Mouse (Mus musculus) kidney, adult 18-20 months (tissue): ENCODE results near the gene Map3k12.

Experiments
- DNase-seq: peaks from one replicate; pipeline ENCODE4 v3.0.0; 2021

Map3k12 gene

DNA sequence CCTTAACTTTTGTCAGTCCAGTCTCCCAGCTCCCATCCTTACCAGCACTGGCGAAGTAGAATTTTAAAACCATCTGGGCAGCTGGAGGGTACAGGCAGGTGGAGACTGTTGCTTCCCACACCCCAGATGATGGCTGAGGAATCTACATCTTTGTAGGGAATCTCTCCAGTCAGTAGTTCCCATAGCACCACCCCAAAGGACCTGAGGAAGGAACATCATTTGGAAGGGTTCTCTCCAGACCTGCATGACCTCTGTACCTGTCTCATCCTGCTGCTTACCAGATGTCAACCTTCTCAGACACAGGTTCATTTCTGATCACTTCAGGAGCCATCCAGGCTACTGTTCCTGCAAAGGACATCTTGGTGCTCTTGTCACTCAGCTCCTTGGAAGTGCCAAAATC is 13.4 kb downstream of the Map3k12 start, which contains the start of gene Gm10337:
TSS of gene Gm10337 (plus strand) at position 276 of the 400 bp plus-strand sequence.
- no peak for DNase-seq

GRCm38 (mm10) chr15:102502254-102502840 is 14.5 kb downstream of the Map3k12 start:
- DNase-seq: no peak

- DNase-seq: no peak
These were observed 15.6 kb downstream of the Map3k12 start for GRCm38 (mm10) chr15:102501084-102501814.

- DNase-seq: no peak
These were observed 16.4 kb downstream of the Map3k12 start for GRCm38 (mm10) chr15:102500479-102500878.

- no peak for DNase-seq
These were observed 17.0 kb downstream of the Map3k12 start for GRCm38 (mm10) chr15:102499851-102500250.

GRCm38 (mm10) chr15:102499370-102499769 is 17.5 kb downstream of the Map3k12 start:
- no peak for DNase-seq

DNA sequence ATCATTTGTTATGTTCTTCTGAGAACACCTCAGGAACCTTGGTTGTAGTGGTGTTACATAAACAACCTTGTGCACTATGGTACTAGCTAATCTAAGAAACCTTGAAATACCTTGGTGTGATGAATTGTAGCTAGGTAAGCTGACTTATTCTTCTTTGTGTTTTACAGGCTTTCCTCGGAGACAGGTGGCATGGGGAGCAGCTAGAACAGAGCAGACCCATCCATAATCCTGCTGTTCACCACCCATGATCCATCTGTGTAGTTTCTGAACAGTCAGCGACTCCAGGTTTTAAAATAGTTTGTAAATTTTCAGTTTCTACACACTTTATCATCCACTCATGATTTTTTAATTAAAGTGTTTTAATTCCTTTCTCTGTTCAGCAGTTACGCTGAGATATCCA is 18.5 kb downstream of the Map3k12 start:
- DNase-seq: no peak

GRCm38 (mm10) chr15:102487664-102488063 is 29.2 kb downstream of the Map3k12 start:
- DNase-seq: no peak

DNA sequence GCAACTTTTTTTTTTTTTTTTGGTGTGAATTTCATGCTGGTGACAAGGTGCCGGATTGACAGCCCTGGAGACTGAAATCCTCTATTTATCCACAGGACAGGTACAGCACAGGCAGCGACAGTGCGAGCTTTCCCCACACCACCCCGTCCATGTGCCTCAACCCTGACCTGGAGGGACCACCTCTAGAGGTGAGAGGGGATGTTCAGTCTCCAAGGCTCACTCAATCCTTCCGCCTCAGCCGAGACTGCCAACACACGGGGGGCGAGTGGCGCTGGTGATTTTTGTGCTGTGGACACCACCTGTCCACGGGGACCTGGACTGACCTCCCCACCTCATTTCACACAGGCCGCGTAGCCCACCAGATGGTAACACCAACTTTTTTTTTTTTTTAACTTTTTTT is 31.0 kb downstream of the Map3k12 start:
- DNase-seq: no peak

- DNase-seq: no peak
These were observed 33.7 kb downstream of the Map3k12 start for GRCm38 (mm10) chr15:102483136-102483535.

DNA sequence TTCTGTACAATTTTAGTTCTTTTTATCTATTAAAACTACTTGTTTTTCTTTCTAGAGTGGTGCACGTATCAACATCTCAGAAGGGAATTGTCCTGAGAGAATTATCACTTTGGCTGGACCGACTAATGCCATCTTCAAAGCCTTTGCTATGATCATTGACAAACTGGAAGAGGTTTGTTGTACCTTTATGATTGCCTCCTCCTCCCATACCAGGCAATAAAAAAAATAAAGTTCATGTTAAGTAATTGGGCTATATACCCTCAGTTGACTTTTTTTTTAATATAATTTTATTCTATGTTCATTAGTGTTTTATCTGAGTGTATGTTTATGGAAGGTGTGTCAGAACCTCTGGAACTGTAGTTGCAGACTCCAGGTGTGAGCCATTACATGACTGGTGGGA is 42.3 kb downstream of the Map3k12 start:
- no peak for DNase-seq

GRCm38 (mm10) chr15:102473246-102473645 is 43.6 kb downstream of the Map3k12 start:
- DNase-seq: no peak

DNA sequence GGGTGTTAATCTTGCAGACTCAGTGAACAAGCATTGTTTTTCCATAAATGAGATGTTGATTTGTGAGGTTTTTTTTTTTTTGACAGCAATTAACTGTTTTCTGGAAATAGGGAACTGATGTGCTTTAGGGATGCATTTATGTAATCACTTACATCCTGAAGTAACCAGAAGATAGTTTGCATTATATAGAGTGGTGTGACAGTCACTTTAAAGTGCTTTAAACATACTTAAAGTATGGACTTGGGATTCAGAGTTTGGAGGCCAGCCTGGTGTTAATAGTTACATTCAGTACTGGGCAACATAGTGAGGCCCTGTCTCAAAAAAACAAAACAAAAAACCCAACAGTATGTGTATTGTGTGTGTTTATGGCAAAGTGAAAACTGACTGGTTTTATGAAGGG is 45.1 kb downstream of the Map3k12 start:
- DNase-seq: no peak

DNA sequence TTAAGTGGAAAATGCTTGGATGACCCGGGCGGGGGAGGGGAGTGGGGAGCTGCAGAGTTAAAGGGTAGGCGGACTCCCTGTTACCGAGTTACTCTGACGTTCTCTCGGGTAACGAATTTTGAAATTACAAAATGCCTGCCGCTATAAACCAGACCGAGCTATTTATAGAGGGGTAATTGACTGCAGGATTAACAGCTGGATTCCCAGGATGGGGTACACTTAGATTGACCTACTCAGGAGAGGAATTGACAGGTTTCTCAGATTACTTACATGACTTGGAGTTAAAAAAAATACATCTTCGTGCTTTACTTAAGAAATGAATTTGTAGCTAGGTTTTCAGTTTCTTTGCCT is 45.6 kb downstream of the Map3k12 start:
- DNase-seq: no peak

GRCm38 (mm10) chr15:102470605-102471294 is 46.1 kb downstream of the Map3k12 start:
- DNase-seq: peak; percentile 89

DNA sequence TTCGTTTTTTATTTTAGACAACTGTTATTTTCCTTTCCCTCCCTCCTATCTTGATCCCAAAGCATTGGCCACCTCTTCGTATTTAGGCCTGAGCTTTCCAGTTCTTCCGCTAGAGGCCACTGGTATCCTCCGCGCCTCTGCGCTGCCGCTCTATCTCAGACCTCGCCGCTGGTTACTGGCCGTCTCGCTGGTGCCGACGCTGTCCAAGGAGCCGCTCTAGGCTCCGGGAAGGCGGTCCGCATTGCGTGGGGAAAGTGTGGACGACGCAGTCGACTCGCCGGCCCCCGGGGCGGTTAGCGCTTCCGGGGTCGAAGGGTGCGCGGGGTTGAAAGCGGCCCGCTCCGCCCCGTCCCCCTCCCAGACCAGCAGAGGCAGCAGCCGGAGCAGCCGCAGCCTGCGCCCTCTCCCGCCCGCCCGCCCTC is 46.7 kb downstream of the Map3k12 start, which contains the start of gene Pcbp2:
TSS of gene Pcbp2 (plus strand) at position 357 of the 422 bp plus-strand sequence.
- DNase-seq: peak; percentile 91

GRCm38 (mm10) chr15:102468675-102469370 is 48.0 kb downstream of the Map3k12 start:
- DNase-seq: no peak

DNA sequence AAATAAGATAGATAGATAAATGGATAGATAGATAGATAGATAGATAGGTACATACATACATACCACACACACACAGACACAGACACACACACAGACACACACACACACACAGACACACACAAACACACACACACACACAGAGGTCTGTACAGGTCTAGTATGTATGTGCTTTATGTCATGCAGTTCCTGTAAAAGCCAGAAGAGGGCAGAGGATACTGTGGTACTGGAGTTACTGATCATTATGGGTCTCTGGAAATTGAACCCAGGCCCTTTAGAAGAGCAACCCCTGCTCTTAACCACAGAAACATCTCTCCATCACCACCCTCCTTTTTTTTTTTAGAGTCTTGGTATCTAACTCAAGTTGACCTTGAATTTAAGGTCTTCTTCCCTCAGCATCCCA is 53.2 kb downstream of the Map3k12 start:
- no peak for DNase-seq

DNA sequence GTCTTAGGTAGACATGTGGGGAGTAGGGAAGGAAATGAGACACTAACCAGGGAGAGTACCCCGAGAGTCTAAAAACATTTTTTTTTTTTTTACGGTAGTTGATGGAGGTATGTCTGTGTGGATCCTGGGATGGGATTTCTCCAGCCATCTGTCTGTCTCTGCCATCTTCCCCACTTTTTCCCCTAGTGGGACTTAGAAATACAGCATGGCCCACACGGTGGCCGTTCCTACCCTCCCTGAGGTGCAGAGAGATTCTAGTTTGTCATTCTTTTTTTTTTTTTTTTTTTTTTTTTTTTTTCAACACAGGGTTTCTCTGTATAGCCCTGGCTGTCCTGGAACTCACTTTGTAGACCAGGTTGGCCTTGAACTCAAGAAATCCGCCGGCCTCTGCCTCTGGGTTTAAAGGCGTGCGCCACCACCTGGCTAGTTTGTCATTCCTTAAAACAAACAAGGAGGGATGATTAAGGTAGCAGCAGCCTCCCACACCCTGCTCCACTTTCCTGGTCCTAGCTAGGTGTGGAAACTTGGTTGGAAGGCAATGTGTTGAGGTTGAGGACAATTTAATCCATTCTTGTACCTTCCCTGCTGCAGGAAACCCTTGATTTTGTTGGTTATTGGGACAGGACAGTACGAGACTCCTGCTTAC is 55.3 kb downstream of the Map3k12 start:
- no peak for DNase-seq

DNA sequence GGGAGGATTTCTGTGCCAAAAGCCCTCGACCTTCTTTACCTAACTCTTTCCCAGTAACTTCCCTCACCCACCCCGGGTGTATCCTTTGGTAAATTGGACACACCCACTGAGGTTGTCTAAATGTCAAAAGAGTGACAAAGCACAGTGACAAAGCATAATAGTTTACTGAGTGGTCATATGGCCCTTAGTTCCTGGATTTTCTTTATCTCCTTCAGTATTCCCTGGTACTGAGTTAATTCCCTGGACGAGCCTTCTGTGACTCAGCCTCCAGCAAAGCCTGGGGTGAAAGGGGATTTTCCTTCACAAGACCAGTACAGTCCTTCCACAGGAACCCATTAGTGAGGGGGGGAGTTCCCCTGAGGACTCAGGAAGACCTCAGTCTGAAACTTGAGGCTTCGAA is 55.9 kb downstream of the Map3k12 start:
- no peak for DNase-seq

DNA sequence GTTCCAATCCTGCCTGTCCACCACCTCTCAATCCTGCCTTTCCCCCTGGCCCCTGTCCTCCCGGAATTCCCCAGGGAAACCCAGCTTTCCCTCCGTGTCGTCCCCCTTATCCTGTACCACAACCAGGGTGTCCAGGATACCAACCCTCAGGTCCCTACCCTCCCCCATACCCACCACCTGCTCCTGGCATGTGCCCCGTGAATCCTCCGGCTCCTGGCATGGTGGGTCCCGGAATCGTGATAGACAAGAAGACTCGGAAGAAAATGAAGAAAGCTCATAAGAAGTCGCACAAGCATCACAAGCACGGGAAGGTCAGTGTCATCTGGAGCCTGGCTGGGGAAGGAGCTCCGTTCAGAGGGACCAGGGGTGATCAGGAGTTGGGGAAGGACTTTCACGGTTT is 56.5 kb downstream of the Map3k12 start:
- no peak for DNase-seq

DNA sequence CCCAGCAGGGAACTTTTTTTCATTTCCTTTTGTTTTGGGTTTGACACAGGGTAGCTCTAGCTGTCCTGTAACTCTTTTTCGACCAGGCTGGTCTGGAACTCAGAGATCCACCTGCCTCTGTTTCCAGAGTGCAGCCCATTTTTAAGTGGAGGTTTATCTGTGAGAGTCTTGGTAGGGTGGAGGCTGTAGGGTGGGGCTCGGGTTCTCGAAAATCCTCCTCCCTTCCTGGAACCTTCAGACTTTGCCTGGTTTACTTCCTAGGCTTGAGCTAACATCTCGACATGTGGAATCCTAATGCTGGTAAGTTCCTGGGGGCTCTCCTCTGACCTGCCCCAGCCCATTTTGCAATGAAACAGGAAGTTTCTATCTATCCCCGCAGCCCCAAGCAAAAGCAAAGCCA is 57.0 kb downstream of the Map3k12 start:
- DNase-seq: no peak

- no peak for DNase-seq
These were observed 57.5 kb downstream of the Map3k12 start for GRCm38 (mm10) chr15:102459381-102459780.
